Mouse (Mus musculus) bone marrow, adult 2 months (tissue): ENCODE measurements around the gene Cox4i2.

Experiments used
- CTCF ChIP-seq: fragments of 200-500 bp; IDR thresholded peaks from 2 replicates; pipeline ENCODE4 v1.5.1; 2011; ENCODE audit warnings: low read length, control low read depth; ENCODE audit not compliant: control insufficient read depth, insufficient read depth
- POLR2A ChIP-seq: fragments of 200-500 bp; IDR thresholded peaks from 2 replicates; pipeline ENCODE4 v1.6.1; 2011; ENCODE audit warnings: low read depth, mild to moderate bottlenecking, control low read depth, low read length, borderline replicate concordance; ENCODE audit not compliant: control insufficient read depth

DNA sequence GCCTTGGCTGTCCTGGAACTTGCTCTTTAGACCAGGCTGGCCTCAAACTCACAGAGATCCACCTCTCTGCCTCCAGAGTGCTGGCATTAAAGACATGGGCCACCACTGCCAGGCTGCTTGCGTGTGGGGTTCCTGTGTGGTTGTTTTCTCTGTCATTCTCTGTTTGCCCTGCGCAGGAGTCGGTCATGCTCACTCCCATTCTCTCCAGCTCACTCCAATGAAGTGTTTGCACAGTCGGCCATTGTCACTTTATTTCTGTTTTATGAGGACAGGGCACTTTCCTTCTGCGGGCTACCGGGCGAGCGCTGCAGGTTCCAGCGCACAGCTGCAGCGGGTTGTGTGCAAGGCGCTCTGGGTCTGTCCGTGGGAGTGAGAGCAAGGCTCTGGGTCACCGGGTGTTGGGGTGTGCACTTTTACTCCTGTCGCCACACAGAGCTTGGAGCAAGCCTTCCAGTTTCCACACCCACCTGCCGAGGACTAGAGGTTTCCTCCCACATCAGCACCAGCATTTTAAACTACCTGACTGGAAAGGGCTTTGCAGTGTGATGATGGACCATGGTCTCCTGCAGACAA lies 28.7 kb upstream of the Cox4i2 start:
- no peak for TF ChIP-seq CTCF
- no peak for TF ChIP-seq POLR2A
